Mouse (Mus musculus): ENCODE results near the gene Dner.

The Dner gene

DNA sequence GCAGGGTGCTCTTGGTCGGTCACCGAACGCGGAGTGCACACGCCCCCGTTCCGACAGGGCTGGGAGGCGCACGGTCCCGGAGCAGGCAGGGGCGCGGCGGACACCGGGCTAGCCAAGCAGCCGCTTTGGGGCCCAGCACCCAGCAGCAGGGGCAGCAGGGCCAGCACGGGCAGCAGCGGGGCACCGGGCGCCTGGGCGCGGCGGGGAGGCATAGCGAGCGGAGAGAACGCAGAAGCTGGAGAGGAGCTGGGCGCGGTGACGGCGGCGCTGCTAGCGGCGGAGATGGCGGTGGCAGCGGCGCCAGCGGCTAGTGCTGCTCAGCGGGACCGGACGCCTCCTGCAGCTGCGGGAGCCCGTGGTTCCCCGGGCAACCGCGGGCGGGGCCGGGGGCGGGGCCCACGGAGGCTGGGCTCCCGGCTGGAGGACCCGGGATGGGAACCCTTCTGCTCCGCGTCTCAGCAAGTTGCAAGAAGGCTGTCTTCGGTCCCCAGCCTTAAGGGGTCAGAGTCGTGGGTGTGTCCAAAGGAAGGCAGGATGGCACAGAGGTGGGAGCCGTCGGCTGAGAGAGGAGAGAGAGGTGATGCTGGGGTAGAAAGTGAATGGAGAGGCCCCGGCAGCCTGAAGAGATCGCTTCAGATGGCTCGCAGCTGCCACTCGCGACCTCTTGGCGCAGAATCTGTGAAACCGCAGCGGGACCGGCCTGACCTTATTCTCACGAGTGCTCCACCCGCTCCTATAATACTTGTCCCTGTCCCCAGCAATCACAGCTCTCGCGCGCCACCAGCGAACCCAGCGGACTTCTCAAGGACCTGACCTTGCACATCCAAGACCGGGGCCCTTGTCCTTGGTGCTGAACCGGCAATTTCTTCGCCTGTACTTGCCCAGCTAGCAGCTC, at the start of gene Dner:
TSS of gene Dner (minus strand) at position 705 of the 895 bp plus-strand sequence.
- peak; percentile 27 to 28 for DNase-seq

GRCm38 (mm10) chr1:84742156-84742555, 46.1 kb upstream of the Dner start:
- DNase-seq, result no peak

DNA sequence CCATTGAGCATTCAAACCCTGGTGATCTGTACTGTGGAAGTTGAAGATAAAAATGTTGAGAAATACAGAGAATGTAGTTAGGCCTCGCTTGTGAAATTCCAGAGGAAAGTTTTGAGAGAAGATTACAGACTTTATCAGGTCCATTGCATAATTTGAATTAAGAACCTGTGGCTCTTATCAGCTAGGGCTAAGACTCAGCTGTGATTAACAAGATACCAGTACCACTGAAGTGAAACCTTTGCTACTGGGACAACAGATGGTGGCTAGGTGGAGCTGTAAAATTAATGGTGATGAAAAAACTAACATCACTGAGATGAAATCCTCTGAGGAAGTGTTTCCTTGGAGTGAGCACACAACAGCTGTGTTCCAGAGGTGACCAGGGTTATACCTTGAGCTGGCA, 44.1 kb upstream of the Dner start:
- no peak for DNase-seq

- DNase-seq, result no peak
Observed at GRCm38 (mm10) chr1:84737097-84737496, 41.1 kb upstream of the Dner start.

DNA sequence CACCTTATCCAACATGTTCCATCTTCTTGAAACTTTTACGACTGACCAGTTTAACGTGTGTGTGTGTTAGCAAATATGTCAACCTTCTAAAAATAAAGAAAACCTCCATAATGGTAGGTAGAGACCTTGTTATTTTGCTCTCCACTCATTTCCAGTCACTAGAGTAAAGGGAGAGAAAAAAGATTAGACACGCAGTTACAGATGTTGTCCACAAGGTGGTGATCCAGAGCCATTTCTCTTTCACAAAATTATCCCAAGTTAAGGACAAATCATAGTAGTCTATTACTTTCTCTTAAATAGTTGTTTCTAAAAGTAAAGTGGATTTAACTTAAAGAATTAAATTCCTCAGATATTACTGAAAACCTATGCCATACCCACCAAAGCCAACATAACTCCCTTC, 37.8 kb upstream of the Dner start:
- DNase-seq, result no peak

DNA sequence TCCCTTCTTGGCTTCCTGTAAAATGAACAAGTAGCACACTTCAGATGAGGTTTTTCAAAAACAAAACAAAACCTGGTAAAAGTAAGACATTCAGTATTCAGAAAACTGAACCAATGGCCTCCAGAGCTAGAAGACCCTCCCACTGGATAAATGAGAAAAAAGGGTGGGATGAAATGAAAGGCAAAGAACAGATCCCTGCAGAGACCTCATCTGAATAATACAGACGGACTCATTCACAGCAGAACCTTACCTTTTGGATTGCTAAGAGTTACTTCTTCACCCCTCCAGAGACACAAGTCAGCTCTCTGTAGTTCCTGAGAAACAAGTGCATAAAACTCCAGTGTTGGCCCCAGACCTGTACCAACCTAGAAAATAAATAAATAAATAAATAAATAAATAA, 35.7 kb upstream of the Dner start:
- no peak for DNase-seq

DNA sequence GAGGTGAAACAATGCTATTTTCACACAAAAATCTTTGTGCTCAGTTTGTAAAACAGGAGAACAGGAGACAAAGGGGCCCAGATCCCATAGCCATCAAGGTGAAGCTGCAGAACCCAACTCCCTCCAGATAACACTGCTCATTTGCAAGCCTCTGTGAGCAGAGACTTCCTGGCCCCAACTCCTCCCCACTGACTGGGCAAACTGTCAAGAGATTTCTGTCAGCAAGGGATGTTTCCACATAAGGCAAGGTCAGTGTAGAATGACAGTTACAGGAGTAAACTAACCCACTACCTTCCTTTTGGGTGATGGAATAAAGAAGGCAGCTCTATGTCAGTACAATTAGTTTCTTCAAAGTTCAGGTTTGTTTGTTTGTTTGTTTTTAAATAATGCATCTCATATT, 26.8 kb upstream of the Dner start:
- no peak for DNase-seq

DNA sequence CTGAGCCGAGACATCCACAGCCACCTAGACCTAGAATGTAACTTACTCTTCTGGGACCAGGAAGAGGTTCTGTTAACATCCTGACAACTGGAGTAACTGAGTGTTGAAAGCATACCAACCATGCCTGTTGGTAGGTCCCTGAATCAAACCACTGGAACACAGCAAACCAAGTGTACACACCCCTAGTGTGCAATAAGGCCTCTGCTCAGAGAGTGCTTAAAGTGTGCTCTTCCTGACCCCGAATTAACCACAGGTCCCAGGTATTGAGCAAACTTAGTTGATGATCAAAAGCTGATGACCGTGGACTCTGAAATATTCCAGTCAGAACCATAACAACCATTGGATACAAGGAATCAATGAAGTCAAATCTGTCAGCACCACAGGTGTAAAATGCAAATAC, 26.4 kb upstream of the Dner start:
- no peak for DNase-seq

GRCm38 (mm10) chr1:84721942-84722341, 25.9 kb upstream of the Dner start:
- no peak for DNase-seq

GRCm38 (mm10) chr1:84709810-84710785, 14.1 kb upstream of the Dner start:
- DNase-seq, result no peak

- no peak for DNase-seq
Observed at GRCm38 (mm10) chr1:84709406-84709805, 13.4 kb upstream of the Dner start.

- DNase-seq, result no peak
Observed at GRCm38 (mm10) chr1:84700254-84700653, 4.2 kb upstream of the Dner start.

DNA sequence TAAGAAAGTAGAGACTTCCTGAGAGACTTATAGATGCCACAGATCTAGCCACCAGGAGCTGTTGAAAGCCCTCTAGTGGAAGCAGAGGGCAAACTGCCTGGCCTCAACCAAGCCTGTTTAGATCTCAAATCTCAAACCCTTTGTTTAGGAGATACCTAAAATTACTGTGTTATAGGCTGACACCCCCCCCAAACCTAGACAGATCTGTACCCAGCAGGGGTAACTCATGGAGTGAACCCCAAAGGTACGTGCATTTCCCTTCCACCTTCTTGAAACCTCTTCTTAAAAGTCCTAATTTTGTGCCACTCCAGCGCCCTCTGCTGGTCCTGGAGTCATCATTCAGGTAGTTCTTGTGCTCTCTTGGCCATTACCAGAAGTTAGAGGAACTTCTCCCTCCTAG, 1.1 kb upstream of the Dner start:
- DNase-seq, result peak; percentile 13 to 15

DNA sequence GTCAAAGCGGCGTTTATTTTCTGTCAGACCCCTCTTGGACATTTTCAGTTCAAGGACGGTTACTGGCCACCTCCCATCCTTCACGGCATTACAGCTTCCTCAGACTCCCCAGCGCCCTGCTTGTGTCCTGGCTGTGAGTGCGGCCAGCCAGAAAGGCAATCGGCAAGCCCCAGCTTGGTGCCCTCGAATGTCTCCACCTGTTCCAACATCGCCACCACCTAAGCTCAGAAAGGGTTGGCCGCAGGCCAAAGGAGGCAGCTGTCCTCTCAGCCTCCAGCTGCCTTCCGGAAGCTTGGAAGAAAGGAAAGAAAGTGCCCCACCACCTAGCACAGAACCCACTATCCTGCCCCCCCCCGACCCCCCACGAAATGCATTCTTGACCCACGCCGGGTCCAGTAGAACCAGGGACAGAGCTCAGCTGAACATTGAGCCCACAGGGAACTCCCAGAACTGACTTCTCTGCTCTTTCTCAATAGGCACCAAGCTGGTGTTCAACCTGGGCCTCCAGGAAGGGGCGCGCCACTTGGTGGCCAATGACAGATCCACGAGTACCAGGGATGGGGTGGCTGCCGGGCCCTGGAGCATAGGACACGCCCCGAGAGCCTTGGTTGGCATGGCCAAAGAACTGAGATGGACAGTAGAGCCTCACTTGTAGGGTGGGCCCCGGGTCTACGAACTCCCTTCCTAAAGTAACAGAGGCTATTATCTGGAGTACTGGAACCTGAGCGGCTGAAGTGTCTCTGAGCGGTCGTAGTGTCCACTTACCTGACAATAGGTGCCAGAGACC, 1.1 kb downstream of the Dner start:
- DNase-seq, result no peak

DNA sequence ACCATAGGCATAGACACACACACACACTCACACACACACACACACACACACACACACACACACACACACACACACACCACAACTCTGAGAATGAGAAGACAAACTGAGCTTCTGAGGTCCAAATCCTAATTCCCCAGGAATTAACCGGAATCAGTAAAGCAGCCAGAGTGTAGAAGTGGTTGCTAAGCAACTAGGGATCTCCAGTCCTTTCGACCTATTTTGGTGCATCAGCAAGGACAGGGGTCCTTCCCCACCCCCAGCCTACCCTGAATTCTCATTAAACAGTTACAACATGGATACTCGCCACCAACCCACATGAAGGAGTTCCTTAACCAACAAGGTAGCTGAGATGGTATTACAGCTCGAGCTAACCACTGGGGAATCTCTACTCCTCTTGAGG, 18.1 kb downstream of the Dner start:
- DNase-seq, result no peak

DNA sequence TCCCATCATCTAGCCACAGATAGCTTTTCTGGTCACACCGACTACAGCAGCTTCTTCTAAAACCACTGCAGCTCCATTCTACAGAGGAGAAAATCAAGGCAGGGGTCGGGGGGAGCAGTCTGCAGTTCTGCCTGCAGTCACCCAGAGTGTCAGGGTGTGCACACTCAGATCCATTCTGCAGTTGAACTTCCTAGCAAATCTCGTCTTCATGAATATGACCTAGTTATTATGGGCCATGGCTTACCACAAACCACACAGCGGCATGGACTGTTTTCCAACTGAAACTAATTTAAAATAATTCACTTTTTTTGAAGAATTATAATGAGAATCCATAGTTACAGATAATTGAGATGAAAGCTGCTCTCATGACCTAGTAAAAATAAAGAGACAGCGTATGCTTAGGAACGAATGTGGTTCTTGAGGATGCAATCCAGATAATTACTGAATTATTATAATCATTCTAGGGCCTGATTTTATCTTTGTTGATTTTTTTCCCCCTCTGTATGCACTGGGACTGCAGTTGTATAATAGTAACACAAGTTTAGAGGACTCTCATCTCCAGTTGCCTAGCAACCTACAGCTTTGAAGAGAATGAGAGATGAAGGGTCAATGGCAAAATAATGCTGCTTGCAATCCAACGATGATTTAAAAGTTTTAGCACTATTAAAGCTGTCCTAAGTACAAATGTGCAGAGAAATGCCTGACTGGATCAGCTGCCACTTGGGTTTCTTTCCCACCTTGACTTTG, 27.7 kb downstream of the Dner start:
- DNase-seq, result no peak

DNA sequence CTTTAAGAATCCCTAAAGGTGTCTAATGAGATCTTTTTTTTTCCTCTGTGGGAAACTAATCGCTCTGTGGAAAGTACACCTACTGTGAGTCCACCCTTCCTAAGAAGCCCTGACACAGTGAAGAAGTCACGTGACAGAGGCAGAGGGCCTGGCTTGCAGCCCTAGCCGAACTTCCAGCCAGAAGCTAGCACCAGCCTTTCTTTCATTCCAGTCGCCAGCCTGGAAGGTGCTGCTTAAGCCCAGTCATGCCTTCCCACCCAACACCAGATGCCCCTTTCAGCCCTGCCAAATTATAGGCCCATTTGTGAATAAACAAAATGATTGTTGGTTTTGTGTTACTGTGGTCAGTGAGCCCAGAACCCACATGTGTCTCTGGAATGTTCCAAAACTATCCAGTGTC, 28.4 kb downstream of the Dner start:
- no peak for DNase-seq

GRCm38 (mm10) chr1:84664377-84665118, 31.5 kb downstream of the Dner start:
- no peak for DNase-seq

- DNase-seq, result no peak
Observed at GRCm38 (mm10) chr1:84646781-84647180, 49.2 kb downstream of the Dner start.

DNA sequence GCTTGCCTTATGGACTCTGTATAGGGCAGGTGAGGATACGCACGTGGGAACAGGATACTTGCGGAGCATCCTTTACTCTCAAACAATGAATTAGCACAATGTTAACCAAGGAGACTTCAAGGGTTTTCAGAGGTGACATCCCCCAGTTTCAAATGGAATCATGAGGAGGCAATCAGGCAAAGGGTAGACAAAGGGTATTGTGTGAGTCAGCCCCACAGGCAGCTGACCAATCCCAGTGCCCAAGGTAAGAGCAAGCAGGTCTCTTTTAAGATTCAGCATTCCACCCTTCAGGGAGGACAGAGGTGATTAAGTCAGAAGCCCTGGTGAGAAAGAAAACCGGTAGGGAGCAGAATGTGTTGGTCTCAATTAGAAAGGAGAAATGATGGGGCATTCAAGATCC, 55.6 kb downstream of the Dner start:
- DNase-seq, result no peak

- DNase-seq, result no peak
Observed at GRCm38 (mm10) chr1:84636890-84637289, 59.1 kb downstream of the Dner start.

All from thymus, postnatal 36 days (tissue).